Mouse (Mus musculus) CD4-positive helper T cell, adult 2 months (primary cell): Measurements from ENCODE around the gene Map3k20.
A peak's percentile ranks its signal among the peaks of the same experiment; 100 is the strongest.

ENCODE experiments used
- DNase-seq: peaks from one replicate; pipeline ENCODE4 v3.0.0-alpha.2; 2012; ENCODE audit warnings: low read depth, missing footprints, low spot score

The Map3k20 gene

DNA sequence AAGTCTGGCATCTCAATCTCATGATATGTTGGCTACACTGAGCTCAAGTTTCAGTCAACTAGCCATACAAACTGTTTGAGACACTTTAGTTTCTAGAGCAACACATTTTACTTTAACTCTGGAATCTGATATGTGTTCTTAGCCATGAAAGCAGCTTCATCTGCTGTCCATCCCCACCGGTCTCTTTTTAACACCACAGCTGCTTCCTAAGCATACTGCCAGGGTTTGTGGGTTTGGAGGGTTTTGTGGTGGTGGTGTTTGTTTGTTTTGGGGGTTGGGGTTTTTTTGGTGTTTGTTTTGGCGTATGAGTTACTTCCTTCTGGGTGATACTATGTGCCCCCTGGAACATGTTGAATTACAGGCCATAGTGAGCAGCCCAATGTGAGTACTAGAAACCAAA, 35.2 kb downstream of the Map3k20 start:
- DNase-seq: no peak

DNA sequence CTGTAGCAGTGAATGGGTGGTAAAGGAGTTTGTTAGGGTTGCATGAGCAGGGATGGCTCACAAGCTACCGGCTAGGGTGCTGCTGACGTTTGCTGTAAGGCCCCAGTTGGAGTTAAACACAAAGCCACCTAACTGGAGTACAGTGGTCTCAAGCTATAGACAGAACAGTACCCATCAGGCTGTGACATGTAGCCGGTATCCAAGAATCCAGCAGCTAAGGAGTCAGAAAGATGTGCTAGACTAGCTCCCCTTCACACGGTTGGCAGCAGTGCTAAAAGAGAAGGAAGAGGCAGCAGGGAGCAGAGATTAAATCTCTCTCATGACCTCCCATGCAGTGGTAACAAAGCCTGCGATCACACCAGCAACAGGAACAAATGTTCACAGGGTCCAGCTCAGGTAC, 36.2 kb downstream of the Map3k20 start:
- DNase-seq: no peak

DNA sequence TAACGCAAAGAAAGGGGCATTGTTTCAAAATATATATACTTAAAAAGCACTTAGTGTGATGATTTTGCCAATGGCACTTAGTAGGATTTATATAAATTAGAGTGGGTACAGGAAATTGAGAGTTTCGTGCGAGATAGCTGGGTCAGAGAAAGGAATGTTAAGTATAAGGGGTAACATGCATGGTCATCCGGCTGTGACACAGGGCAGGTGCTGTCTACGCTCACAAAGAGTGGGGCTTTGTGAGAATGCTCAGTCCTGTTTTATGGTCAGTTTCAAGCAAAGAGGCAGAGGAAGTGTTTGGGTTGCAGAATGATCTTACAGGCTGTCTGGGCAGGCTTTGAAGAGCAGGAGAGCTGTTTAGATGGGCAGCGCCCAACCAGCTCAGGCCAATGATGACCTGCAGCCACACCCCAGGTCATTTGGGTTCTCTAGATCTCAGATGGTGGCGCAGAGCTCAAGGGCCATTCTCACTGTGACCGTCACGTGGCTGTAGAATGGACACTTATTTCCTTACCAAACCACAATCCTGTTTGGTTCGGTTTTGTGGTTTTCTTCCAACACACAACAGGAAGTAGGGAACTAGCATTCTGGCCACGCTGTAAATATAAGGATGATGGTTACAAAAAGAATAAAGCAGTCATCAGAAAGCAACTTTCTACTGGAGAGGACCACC, 37.4 kb downstream of the Map3k20 start:
- no peak for DNase-seq

DNA sequence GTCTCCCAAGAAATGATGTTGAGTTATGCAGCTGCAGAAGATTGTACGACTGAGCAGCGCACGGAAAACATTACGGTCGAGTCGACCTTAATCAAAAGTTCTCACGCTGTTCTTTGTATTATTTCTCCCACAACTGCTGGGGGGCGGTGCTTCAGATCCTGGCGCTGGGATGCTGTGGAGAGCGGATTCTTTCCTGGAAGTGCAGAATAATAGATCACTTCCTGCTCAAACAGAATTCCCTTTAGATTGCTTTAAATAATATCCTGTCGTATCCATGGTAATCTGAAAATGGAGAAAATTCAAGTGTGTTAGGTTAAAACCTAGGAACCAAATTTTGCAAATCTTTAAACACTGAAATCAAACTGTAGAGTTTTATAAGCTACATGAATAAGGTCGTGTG, 39.0 kb downstream of the Map3k20 start:
- no peak for DNase-seq

DNA sequence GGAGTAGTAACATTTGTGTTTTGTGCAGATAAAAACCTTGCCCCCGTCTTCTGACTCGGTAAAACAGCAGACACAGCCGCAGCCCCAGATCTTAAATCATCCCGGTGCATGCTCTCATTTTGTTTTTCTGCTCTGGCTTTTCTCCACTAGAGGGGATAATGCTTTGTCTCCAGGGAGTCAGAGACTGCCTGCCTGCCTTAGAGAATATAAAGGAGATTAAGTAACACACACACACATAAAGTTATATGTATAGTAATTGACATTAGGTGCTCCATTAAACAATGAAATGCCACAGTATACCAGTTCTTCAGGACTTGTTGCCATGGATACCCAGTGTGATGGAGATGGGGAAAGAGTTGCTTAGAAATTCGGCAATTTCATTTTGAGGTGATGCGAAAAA, 41.1 kb downstream of the Map3k20 start:
- no peak for DNase-seq

DNA sequence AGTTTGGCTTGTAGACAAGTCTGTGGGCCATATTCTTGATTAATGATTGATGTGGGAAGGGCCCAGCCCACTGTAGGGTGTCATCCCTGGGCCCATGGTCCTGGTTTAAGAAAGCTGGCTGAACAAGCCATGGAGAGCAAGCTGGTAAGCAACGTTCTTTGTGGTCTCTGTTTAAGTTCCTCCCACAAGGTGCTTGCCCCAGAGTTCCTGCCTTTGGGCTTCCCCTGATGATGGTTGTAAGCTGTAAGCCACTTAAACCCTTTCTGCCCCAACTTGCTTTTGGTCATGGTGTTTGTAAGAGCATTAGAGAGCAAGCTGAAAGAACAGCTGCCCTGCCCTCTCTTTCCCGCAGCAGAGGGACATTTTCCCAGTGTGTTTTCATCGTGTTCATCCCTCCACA, 43.0 kb downstream of the Map3k20 start:
- DNase-seq: peak; percentile 16

DNA sequence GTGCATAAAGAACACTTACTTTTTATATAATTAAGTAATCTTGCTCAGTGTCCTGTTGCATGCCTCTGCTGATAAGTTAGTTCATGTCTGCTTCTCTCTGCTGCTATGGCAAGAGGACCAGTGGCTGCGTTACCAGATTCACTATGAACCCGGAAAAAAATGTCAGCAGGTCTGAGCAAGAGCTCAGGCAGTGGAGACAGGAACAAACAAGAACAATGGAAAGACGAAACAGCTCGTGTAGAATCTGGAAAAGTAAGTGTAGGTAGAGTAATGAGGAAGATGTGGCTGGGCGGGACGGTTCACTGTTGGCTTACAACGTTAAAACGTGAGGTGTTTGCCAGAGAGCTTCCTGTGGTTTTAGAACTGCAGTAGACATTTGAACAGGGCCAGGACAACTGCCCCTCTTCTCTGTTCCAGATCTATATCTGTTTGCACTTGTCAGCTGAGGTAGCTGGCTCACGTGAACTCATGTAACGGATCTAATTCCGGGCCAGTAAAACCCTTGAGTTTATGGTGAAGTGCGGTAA, 45.6 kb downstream of the Map3k20 start:
- DNase-seq: no peak

DNA sequence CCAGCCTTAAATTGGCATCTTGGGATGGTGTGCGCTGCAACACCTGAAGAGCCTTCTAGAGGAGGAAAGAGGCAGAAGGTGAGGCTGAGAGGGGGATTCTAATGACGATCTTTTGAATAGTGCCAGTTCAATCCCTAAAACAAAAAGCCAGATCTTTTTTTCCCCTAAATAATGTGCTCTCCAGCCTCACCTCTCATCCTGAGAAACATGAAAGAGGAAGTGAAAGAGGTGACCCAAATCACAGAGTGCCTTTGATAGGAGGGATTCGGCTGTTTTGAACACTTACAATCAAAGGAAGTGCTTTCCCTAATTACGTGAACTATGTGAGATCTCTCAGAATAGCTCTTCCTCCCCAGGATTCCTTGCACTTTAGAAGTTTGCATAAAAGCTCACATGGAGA, 46.6 kb downstream of the Map3k20 start:
- no peak for DNase-seq

DNA sequence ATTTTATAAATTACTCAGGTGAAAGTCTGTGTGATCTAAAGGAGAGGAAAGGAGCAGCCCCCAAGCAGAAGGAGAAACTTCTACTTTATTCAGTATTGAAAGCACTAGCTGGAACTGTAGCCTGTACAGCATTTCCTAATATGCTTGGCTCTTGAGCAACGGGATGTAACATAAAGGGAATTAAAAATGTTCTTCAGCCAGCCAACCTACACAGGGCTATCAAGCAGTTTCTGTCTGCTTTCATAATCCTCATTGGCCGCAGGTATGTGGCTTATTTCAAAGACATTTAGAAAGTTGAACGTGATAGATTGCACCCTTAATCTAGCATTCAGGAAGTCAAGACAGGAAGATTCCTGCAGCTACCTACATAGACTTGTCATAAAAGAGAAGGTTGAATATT, 47.8 kb downstream of the Map3k20 start:
- DNase-seq: no peak

DNA sequence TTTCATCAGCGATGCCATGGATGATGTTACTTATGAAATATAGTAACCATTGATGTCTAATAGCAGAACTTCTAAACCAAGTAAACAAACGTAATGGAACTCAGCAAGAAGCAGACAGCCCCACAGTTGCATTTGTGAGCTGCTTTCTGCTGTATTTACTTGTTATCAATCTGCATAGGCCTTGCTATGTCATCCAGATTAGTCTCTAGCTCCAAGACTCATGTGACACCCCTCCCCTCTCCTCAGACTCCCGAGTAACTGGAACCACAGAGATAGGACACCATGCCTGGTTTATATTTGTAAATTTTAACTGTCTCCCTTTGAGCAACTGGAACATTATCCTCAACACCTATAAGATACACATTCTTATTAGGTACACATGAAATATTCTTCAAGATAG, 51.4 kb downstream of the Map3k20 start:
- no peak for DNase-seq

DNA sequence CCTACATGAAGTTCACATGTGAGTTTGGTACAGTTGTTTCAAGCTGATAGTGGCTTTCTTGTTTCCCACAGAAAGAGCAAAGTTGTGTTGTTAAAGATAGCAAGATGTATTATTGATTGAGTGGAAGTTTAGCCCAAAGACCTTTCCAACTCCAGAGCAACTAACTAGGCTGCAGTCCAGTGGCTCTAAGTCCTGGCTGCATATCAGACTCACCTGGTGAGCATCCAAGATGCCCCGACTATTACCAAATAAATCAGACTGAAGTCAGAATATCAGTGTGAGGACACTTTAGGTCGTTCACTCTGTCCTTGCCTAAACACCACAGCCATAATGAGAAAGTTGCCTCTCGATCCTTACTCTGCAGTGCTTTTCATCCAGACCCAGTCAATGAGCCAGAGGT, 59.8 kb downstream of the Map3k20 start:
- DNase-seq: no peak

DNA sequence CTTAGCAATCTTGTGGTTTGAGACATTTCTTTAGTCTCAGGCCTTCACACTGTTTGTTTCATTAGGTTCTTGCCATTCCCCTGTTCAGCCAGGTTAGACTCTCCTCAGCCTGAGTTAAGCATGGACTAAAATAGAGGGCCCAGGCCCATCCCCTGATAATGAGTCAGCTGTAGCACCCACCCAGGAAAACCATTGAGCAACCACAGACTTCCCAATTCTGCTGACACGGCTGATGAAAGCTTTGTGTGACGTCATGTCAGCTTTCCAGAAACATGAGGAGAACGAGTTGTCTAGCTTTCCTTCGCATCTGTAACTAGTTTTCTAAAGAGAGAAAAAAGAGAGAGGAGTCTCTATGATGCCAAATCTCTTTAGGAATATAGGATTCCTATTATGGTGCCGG, 65.9 kb downstream of the Map3k20 start:
- no peak for DNase-seq

DNA sequence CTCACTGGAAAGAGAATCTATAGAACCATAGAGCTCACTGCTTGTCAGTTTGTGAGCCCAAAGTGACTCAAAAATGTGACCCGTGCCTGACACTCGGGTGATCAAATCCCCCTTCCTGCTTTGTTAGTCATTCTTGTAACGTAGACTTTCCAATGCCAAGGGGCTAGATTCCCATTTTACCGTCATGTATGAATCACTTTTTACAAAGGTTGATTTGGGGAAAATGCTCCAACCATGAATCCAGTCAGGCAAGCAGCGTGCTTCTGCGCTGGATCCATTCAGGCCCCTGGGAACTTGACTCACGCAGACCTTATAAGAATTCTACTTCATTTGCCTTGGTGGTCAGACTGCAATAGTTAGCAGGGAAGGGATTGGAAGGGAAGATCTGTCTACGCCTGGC, 66.3 kb downstream of the Map3k20 start:
- DNase-seq: no peak

DNA sequence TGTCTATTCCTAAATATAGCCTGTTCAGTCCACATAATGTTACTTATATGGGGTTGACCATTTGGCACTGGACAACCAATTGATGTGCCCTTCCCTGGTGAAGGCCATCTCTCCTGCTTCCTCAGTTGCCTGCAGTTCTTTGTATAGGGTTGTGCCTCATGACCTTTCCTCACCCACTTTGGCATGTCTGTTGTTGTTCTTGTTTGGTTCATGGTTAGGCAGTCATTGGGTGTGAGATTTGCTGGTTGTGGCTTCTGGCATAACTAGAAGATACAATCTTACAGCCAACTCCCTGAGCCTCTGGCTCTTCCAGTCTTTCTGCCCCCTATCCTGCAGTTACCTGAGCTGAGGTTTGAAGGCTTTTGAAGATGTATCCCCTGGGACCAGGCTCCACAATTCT, 67.3 kb downstream of the Map3k20 start:
- no peak for DNase-seq

DNA sequence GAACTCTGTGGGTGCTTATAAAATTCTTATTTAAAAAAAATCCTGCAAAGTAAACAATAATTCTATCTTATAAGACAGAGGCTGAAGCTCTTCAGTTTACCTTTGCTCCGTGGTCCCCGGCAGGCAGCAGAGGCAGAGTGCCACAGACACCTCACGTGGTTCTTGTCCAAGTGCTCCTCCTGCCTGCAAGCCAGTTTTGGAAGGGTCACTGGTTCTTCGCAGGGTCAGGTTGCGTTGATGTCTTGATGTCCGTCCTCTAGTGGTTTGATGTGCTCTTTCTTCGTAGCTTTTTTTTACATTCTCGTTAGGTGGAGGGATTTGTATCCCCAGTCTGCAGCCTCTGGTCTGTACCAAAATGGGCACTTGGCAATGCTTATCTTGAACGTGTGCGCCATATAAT, 71.0 kb downstream of the Map3k20 start:
- DNase-seq: no peak

DNA sequence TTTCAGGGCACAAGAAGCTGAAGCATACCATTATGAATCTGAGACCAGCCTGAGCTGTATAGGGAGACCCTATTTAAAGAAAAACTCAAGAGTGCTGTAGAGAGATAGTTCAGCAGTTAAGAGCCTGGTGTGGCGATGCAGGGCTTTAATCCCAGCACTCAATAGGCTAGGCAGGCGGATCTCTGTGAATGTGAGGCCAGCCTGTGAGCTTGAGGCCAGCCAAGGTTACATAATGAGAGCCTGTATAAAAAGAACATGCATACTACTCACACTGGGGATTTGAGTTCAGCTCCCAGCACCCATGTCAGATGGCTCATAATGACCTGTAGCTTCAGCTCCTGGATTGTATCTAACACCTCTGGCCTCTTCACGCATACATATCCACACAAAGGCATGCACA, 76.1 kb downstream of the Map3k20 start:
- DNase-seq: no peak

DNA sequence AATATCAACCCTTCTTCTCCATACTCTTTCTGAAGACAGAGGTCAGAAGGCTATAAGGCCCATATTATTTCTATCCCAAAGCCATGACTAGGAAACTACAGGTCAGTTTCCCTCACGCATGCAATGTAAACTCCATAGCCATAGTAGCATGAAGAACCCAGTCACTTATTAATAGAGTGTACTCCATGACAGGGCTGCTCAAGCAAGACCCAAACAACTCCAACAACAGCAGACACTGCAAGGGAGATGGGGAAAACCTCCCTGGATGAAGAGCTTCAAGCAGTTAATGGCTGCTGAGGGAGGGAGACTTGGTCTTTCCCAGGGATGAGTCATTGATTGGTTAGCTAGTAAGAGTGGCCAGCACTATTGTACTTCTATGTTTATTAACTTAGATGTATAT, 78.0 kb downstream of the Map3k20 start:
- DNase-seq: no peak

DNA sequence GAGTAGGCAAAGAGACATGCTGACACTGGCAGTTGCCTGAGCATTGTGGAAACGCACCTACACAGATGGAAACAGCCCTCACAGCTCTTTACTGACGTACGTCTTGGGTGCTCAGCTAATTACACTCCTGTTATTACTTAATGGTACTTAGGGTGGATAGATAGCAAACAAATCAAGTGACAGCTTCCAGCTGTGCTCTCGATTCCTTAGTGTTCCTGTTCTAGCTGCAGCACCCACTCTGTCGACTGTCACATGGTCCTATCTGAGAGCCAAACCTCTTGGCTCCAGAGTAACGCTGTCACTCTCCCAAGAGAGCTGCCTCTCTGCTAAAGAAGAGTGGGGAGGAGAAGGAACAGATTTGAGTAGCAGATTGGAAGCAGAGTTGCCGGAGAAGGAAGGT, 80.5 kb downstream of the Map3k20 start:
- no peak for DNase-seq

DNA sequence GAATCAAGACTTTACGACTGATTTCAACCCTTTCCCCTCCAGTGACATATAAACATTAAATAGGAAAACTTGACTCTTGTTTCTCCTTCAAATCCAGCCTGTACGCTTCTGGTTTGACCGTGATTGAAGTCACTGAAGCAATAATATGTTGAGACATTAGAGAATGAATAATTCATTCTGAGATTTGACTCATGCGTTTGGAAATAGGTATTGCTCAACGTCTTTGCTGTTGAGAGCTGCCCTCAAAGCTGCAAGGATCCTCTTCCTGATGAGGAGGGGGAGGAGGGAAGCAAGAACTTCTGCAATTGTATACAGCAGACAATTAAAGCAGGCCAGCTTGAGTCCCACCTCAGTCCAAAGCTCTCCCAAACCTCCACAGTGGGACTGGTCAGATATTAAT, 81.1 kb downstream of the Map3k20 start:
- no peak for DNase-seq

DNA sequence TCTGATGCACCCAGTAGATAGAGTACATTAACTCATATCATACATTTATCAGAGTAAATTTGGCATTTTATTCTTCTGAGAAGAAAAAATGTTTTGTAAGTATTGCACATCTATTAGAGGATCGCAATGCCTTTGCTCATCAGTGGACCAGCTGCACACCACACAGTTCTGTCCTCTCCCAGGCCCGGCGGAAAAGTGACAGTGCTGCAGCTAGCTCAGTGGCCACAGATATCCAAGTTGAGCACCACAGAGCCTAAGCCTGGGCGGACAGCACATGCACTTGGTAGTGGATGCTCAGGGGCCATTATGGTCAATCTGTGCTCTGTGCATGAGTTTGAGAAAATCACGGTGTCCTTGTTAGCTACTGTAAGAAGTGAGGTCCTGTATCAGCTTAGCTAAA, 82.4 kb downstream of the Map3k20 start:
- DNase-seq: no peak

DNA sequence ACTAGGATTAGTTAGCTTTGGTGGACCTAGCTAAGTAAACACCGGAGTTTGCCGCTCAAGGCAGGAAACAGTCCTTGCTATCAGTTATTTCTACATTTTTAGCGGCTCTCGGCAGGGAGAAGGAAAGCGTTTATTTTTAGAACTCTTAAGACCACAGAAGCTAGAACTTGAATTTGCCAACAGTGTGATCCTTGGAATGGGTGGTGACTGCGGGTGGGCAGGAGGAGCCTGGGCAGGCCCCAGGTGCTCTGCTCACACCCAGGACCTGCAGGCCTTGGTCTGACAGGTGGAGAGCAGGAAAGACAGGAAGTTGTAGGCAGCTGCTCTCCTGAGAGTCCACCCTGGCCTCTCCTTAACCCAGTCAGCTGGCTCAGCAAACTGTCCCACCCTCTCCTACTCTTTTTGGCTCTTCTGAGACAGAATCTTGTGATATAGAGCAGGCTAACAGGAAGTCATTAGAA, 83.7 kb downstream of the Map3k20 start:
- no peak for DNase-seq

DNA sequence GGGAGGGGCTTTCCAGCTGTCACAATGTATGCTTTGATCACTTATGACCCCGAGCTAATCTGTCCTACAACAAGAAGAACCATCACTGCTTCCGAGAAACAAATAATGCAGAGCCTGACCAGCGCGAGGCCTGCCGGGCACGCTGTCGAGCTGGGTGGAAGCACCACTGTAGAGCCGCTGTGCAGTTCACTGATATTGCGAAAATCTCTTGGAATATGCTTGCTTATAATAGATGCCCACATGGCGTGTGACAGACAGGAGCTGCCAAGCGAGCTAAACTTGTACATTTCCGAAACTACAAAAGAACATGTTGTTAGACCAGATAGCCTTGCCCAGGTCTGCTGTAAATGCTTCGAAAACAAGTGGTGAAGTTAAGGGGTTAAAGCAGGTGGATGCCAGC, 86.7 kb downstream of the Map3k20 start:
- no peak for DNase-seq

DNA sequence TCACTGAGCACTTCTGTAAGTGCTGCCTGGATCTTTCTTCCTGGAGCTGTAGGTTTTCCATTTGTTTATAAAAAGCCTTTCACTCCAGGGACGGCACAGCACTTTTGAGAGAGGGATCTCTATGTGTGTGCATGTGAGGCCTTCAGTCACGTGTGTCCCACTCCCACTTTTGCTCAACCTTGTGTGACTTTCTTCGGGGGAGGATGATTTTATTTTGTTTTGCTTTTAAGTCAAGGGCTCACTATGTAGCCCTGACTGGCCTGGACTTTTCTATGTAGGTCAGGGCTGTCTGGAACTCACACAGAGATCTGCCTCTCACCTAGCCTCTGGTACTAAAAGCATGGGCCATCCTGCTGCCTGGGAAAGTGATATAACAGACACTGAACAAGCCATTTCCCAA, 88.6 kb downstream of the Map3k20 start:
- no peak for DNase-seq

DNA sequence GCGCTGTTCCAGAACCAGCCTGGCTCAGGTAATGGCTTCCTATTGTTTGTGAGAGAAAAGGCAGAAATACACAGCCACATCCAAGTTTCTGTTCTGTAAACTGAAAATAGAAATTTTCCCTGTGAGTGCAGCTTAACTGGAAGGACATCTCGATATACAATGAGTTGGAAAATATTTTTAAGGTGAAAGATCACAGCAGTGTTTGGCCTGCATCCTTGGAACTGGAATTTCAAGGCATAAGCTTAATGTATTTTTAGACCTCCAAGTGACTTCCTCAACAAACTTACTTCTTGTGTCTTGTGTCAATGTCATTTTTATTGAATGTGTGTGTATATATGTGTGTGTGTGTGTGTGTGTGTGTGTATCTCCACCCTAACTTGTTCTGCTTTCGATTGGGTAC, 90.4 kb downstream of the Map3k20 start:
- no peak for DNase-seq
